Mouse (Mus musculus) cerebellum, adult (tissue): ENCODE measurements around the gene Eif2b5.

Experiments used
- ATAC-seq: cut with Nextera tagmentation; 2 replicates; pipeline ENCODE4 v1.9.2; 2017; ENCODE audit warnings: mild to moderate bottlenecking, moderate library complexity, mixed read lengths; ENCODE audit not compliant: insufficient number of reproducible peaks, low FRiP score, low TSS enrichment

Gene Eif2b5

GRCm38 (mm10) chr16:20535296-20536080, 36.9 kb downstream of the Eif2b5 start, which contains the start of gene Ap2m1:
Ap2m1 (plus strand) TSS chr16:20535478.
- peak; percentile 98 for ATAC-seq

- ATAC-seq, result no peak
These were observed 37.6 kb downstream of the Eif2b5 start for GRCm38 (mm10) chr16:20536081-20536665.

GRCm38 (mm10) chr16:20537071-20537471, 38.5 kb downstream of the Eif2b5 start:
- no peak for ATAC-seq

DNA sequence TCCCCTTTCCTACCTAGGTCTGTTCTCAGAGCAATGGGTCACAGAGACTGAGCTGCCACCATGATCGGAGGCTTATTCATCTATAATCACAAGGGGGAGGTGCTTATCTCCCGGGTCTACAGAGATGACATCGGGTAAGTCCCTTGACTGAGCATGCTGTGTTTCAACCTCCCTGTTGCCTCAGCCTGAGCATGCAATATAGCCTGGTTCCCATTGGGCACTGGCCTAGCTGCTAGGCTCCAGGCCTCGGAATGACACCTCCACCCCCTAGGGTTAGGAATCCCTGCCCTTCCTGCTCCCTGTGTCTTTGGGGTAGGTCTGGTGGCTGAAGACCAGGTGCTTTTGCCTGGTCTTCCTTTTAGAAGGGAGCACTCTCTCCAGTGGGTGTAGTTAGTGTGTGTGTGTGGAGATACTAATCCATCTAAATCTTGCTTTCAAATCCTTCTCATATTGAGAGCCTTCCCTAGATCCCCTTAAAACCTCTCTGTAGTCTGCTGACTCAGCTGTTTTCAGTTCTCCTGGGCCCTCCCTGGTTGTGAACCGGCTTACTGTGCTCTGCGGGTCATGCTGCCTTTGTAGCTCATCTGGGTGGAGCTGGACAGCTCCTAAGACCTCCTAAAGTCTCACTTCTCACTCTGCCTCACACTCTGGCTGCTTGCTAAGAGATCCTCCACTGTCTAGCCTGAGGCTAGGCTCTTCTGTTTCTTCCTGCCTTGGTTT, 39.1 kb downstream of the Eif2b5 start:
- ATAC-seq, result no peak

GRCm38 (mm10) chr16:20539649-20540048, 41.0 kb downstream of the Eif2b5 start:
- no peak for ATAC-seq

DNA sequence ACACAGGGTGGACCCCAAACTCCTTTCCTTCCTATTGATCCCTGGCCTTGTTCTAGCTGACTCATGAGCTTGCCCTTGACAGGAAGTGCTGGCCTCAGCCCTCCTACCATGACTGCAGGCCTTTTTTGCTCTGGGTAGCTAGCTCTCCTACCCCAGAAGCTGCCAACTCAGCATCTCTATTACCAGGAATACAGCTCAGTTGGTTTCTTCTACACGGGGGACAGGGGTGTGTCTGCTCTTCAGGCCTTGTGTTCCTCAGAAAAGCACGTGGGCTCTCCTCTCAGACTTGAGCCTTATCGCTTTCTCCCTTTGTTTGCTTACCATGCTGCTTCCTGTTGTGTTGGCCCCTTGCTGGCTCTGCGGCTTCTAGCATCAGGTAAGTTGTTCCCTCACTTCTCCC, 41.8 kb downstream of the Eif2b5 start:
- no peak for ATAC-seq

GRCm38 (mm10) chr16:20545696-20546095, 47.1 kb downstream of the Eif2b5 start:
- no peak for ATAC-seq

DNA sequence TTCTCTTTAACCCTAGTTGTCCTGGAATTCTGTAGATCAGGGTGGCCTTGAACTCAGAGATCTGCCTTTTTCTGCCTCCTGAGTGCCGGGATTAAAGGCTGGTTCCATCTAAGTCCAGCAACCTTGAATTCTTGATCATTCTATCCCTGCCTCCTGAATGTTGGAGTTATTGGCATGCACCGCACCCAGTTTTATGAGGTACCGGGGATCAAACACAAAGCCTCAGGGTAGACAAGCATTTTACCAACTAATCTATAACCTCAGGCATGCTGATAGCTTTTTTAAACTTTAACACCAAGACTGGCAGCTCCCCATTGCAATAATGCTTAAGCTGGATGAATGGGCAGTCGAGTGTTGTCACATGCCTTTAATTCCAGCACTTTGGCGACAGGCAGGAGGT, 48.8 kb downstream of the Eif2b5 start:
- no peak for ATAC-seq

GRCm38 (mm10) chr16:20548096-20548948, 49.7 kb downstream of the Eif2b5 start, which contains the start of gene Abcf3:
Abcf3 (plus strand) TSS chr16:20548577.
- peak; percentile 96 for ATAC-seq

DNA sequence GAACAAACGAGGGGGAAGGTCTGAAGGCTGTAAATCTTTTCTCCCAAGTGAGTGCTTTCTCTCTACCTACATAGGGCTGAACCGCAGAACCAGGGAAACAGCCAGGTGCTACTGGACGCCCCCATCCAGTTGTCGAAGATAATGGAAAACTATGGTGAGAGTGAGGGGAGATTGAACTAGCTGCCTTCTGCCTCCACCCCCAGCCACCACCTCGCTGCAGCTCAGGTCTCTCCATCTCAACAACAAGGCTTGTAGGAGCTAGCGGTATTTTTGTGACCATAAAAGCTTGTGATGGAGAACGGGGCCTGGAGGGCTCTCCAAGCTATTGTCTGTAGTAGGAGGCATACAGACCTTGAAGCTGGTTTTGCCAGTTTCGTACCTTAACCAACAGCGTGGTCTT, 50.5 kb downstream of the Eif2b5 start:
- ATAC-seq, result no peak

- ATAC-seq, result no peak
These were observed 53.1 kb downstream of the Eif2b5 start for GRCm38 (mm10) chr16:20551691-20552090.

DNA sequence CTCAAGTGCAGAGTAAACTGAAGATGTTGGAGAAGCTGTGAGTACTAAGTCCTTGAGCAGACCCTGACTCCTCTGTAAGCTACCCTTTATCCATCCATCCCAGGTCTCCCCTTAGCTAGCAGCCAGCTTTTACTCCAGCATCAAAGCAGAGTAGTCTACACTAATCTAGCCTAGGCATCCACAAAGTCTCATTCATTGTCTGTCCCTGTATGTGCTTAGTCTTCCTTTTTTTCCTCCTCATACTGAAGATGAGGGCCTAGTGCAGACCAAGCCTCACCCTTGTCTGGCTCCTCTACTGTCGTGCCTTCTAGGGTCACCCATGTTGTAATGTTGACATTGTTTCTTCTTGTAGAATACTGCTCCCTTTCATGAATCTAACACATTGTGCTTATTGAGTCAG, 54.0 kb downstream of the Eif2b5 start:
- ATAC-seq, result no peak

GRCm38 (mm10) chr16:20555000-20555399, 56.4 kb downstream of the Eif2b5 start:
- ATAC-seq, result no peak

GRCm38 (mm10) chr16:20557381-20557780, 58.8 kb downstream of the Eif2b5 start:
- no peak for ATAC-seq
